Mouse (Mus musculus): Measurements from ENCODE around the gene Rufy1. TPM values are rescaled to one million over a fixed set of nuclear protein-coding genes. Genes with fewer than 3 reads are reported as not detected.
"Not testable (repeated sequence)": the region's sequence is repeated elsewhere in the genome, so short reads cannot be mapped to it uniquely, and the experiment has no call there.

Rufy1 gene
- polyA plus RNA-seq, 1 experiment from 2014 or later = 29.5 TPM

DNA sequence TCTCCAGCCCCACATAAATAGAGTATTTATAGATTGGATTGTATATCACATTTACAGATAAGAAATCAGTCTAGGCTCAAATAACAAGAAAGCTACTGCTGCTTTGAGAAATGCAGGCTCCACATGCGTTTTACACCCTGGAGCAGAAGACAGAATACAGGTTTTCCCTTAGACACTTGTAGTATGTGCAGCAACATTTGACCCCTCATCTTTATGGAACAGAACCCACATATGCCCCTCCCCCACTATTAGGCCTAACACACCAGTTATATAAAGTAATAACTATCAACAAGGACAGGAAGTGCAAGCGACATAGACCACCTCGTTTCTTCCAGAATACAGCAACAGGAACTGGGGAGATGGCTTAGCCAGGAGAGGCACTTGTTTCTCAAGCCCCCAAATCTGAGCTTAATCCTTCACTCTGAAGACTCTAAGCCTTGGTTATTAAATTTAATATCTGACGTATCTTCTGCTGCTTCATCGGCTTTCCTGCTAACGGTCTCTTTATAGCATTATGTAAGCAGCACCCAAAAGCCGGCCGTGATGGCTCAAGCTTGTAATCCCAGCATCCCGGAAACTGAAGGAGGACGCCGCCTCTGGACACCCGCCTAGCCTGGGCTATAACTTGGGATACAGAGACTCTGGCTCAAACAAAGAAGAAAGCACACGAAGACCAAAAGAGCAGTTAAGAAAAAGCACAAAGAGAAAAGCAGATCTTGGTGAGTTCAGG, 56.5 kb downstream of the Rufy1 start:
- no peak for ATAC-seq (replicated peaks)
- Histone ChIP-seq H3K4me1 (peaks cover 33% of the 10 kb centered on the region), H3K9ac (no peak overlapping the region), H3K9me3 (no peaks in the 10 kb centered on the region), H3K27me3 (replicated peaks) (no peaks in the 10 kb centered on the region), H3K36me3 (replicated peaks) (0 out of 2 replicates have a peak, but pooled peaks cover 2% of the 10 kb centered on the region), H3K4me2 (no peak overlapping the region), H3K4me3 (no peak overlapping the region), H3K27ac (no peak overlapping the region)
- WGBS = 72% methylated on average over 13 of the region's 13 CpGs

DNA sequence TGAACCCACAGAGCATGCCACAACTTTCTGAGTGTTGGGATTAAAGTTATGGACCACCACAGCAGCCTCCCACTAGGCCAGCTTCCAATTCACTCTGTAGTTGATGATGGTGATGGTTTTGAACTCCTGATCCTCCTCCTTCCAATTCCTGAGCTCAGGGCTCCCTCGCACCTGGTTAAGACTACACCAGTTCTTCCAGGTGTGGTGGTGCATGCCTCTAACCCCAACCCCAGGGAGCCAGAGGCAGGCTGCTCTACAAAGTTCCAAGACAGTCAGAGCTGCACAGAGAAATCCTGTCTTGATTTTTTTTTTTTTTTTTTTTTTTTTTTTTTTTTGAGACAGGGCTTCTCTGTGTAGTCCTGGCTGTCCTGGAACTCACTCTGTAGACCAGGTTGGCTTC, 57.3 kb downstream of the Rufy1 start:
- no peak overlapping the region for H3K4me3 ChIP-seq
- H3K4me2 ChIP-seq = no peak overlapping the region
- no peaks in the 10 kb centered on the region for H3K36me3 ChIP-seq (replicated peaks)
- 100% methylated on average over 1 of the region's 1 CpGs for WGBS
- ATAC-seq (replicated peaks) = no peak
- no peak overlapping the region for H3K27ac ChIP-seq
- peaks cover 28% of the 10 kb centered on the region for H3K4me1 ChIP-seq
- H3K9ac ChIP-seq = no peak overlapping the region
- no peaks in the 10 kb centered on the region for H3K27me3 ChIP-seq (replicated peaks)
- H3K9me3 ChIP-seq = no peaks in the 10 kb centered on the region

DNA sequence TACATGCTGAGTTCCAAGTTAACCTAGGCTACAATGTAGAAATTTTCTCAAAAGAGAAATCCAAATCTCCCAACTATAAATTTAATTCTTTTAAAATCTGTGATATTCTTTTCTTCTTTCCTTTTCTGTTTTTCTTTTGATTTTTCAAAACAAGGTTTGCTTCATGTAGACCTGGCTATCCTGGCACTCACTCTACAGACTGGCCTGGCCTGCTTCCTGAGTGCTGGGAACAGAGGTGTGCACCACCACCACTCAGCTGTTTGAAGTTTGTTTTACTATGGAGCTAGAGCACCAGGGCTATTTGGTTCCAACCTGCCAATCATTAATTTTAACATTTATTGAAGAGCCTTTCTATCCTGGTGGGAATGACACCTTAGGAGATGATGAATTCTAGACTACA, 57.8 kb downstream of the Rufy1 start:
- ATAC-seq (replicated peaks) = no peak
- no peaks in the 10 kb centered on the region for H3K36me3 ChIP-seq (replicated peaks)
- H3K4me1 ChIP-seq = peaks cover 28% of the 10 kb centered on the region
- no peaks in the 10 kb centered on the region for H3K9me3 ChIP-seq
- H3K4me2 ChIP-seq = no peak overlapping the region
- no peak overlapping the region for H3K9ac ChIP-seq
- no peak overlapping the region for H3K27ac ChIP-seq
- no peak overlapping the region for H3K4me3 ChIP-seq
- no peaks in the 10 kb centered on the region for H3K27me3 ChIP-seq (replicated peaks)

DNA sequence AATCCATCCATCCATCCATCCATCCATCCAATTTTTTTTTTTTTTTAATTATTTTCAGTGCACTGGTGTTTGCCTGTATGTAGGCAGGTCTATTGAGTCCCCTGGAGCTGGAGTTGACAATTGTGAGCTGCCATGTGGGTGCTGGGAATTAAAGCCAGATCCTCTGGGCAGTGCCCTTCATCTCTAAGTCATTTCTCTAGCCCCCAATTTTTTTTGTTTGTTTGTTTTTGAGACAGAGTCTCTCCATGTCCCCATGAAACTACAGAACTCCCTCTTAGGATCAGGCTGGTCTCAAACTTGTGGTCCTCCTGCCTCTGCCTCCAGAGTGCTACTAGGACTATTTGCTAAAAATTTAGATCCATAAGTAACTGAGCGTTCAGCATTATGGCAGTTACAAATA, 59.0 kb downstream of the Rufy1 start:
- Histone ChIP-seq H3K9ac (peak overlapping the region; percentile 69; the same call in 1 of the 2 replicates), H3K27me3 (replicated peaks) (no peaks in the 10 kb centered on the region), H3K4me2 (peak overlapping the region; percentile 63), H3K36me3 (replicated peaks) (no peaks in the 10 kb centered on the region), H3K27ac (peak overlapping the region; percentile 96), H3K4me3 (peak overlapping the region; percentile 40), H3K9me3 (no peaks in the 10 kb centered on the region), H3K4me1 (peaks cover 28% of the 10 kb centered on the region)
- no peak for ATAC-seq (replicated peaks)
- 92% methylated on average over 1 of the region's 1 CpGs for WGBS

GRCm38 (mm10) chr11:50371399-50371841, 59.5 kb downstream of the Rufy1 start:
- no peaks in the 10 kb centered on the region for H3K36me3 ChIP-seq (replicated peaks)
- H3K27ac ChIP-seq = peak overlapping the region; percentile 96
- peak; percentile 69 for ATAC-seq (replicated peaks)
- H3K4me3 ChIP-seq = peak overlapping the region; percentile 40
- H3K9me3 ChIP-seq = no peaks in the 10 kb centered on the region
- no peaks in the 10 kb centered on the region for H3K27me3 ChIP-seq (replicated peaks)
- 1% methylated on average over 18 of the region's 18 CpGs for WGBS
- peak overlapping the region; percentile 63 for H3K4me2 ChIP-seq
- peak overlapping the region; percentile 69 for H3K9ac ChIP-seq
- peaks cover 24% of the 10 kb centered on the region for H3K4me1 ChIP-seq

DNA sequence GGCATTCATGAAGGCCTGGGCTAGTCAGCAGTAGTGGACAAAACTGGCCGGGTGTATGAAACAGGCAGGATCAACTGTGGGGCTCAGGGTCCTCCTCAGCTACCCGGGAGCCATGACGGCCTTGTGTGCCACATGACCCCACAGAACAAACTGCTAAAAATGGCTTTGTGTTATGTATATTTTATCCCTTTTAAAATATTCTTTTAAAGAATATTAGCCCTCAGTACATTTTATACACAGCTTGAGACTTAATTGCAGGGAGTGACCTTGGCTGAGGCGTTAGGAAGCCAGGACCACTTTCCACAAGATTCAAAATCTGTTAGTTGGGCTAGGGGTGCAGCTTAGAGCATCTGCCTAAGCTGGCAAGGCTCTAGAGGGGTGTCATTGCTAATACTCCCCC, 60.0 kb downstream of the Rufy1 start:
- peaks cover 19% of the 10 kb centered on the region for H3K4me1 ChIP-seq
- peak; percentile 76 for ATAC-seq (replicated peaks)
- peak overlapping the region; percentile 96 for H3K27ac ChIP-seq
- peak overlapping the region; percentile 69; the same call in 1 of the 2 replicates for H3K9ac ChIP-seq
- no peaks in the 10 kb centered on the region for H3K9me3 ChIP-seq
- peak overlapping the region; percentile 63 for H3K4me2 ChIP-seq
- H3K27me3 ChIP-seq (replicated peaks) = no peaks in the 10 kb centered on the region
- WGBS = 39% methylated on average over 4 of the region's 4 CpGs
- peak overlapping the region; percentile 40; the same call in 1 of the 2 replicates for H3K4me3 ChIP-seq
- no peaks in the 10 kb centered on the region for H3K36me3 ChIP-seq (replicated peaks)

GRCm38 (mm10) chr11:50369360-50369911, 61.5 kb downstream of the Rufy1 start:
- Histone ChIP-seq H3K4me2 (no peak overlapping the region), H3K4me1 (peaks cover 18% of the 10 kb centered on the region), H3K36me3 (replicated peaks) (no peaks in the 10 kb centered on the region), H3K4me3 (no peak overlapping the region), H3K27me3 (replicated peaks) (no peaks in the 10 kb centered on the region), H3K9ac (no peak overlapping the region), H3K9me3 (no peaks in the 10 kb centered on the region), H3K27ac (no peak overlapping the region)
- no peak for ATAC-seq (replicated peaks)
- WGBS = 92% methylated on average over 5 of the region's 5 CpGs

DNA sequence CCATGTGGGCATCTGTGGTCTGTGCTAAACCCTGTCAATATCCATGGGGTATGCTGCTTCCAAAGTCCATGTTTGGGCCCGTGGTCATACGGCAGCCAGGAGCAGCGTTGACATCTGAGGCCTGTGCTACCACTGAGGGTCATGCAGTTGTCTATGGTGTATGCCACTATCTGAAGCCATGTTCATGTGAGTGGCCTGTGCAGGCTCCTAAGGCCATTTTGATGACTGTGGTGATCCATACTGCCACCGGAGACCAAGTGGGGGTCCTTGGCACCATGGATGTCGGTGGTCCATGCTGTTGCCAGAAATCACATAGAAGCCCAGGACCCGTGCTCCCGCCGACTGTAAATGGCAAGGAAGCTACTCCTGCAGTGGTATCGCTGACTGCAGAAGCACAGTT, 63.4 kb downstream of the Rufy1 start:
- Histone ChIP-seq H3K36me3 (replicated peaks) (no peaks in the 10 kb centered on the region), H3K9me3 (no peaks in the 10 kb centered on the region), H3K4me3 (no peak overlapping the region), H3K4me1 (peaks cover 18% of the 10 kb centered on the region), H3K9ac (no peak overlapping the region), H3K4me2 (no peak overlapping the region), H3K27ac (no peak overlapping the region), H3K27me3 (replicated peaks) (no peaks in the 10 kb centered on the region)
- 95% methylated on average over 9 of the region's 9 CpGs for WGBS
- ATAC-seq (replicated peaks) = no peak

- H3K4me3 ChIP-seq = no peak overlapping the region
- no peak overlapping the region for H3K27ac ChIP-seq
- H3K9ac ChIP-seq = no peak overlapping the region
- no peak for ATAC-seq (replicated peaks)
- H3K36me3 ChIP-seq (replicated peaks) = no peaks in the 10 kb centered on the region
- H3K4me1 ChIP-seq = 0 out of 2 replicates have a peak, but pooled peaks cover under 1% of the 10 kb centered on the region
- no peak overlapping the region for H3K4me2 ChIP-seq
- no peaks in the 10 kb centered on the region for H3K9me3 ChIP-seq
- H3K27me3 ChIP-seq (replicated peaks) = no peaks in the 10 kb centered on the region
Measured at GRCm38 (mm10) chr11:50365322-50365721, 65.6 kb downstream of the Rufy1 start.

GRCm38 (mm10) chr11:50364548-50364947, 66.4 kb downstream of the Rufy1 start:
- Histone ChIP-seq H3K9me3 (no peaks in the 10 kb centered on the region), H3K36me3 (replicated peaks) (no peaks in the 10 kb centered on the region), H3K9ac (no peak overlapping the region), H3K4me2 (no peak overlapping the region), H3K27ac (no peak overlapping the region), H3K4me3 (no peak overlapping the region), H3K4me1 (no peaks in the 10 kb centered on the region), H3K27me3 (replicated peaks) (no peaks in the 10 kb centered on the region)
- WGBS = 6% methylated on average over 4 of the region's 4 CpGs
- peak; percentile 78 for ATAC-seq (replicated peaks)

DNA sequence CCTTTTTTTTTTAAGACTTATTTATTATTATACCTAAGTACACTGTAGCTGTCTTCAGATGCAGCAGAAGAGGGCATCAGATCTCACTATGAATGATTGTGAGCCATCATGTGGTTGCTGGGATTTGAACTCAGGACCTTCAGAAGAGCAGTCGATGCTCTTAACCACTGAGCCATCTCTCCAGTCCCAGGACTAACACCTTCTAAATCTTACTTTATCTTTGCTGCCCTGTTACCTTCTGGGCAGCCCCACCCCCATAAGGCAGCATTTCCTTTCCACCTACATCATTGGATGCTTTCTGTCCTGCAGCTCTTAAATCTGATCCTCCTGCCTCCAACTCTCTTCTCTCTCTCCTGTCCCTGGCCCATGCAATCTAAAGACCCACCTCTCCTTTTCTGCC, 69.6 kb downstream of the Rufy1 start:
- not testable (repeated sequence) for H3K36me3 ChIP-seq (replicated peaks); H3K27me3 ChIP-seq (replicated peaks); H3K9me3 ChIP-seq; H3K4me2 ChIP-seq; H3K27ac ChIP-seq; H3K4me3 ChIP-seq; H3K9ac ChIP-seq; H3K4me1 ChIP-seq; ATAC-seq (replicated peaks)
- WGBS = 88% methylated on average over 1 of the region's 1 CpGs

- H3K9ac ChIP-seq = peak overlapping the region; percentile 61
- H3K27ac ChIP-seq = peak overlapping the region; percentile 72
- no peaks in the 10 kb centered on the region for H3K36me3 ChIP-seq (replicated peaks)
- WGBS = 2% methylated on average over 74 of the region's 74 CpGs
- peak overlapping the region; percentile 51 for H3K4me3 ChIP-seq
- no peaks in the 10 kb centered on the region for H3K27me3 ChIP-seq (replicated peaks)
- peaks cover 2% of the 10 kb centered on the region; the same call in 1 of the 2 replicates for H3K4me1 ChIP-seq
- ATAC-seq (replicated peaks) = peak; percentile 78
- H3K9me3 ChIP-seq = no peaks in the 10 kb centered on the region
- H3K4me2 ChIP-seq = peak overlapping the region; percentile 64
Measured at GRCm38 (mm10) chr11:50358950-50359861, 71.7 kb downstream of the Rufy1 start.

All from midbrain, embryonic 15.5 days (tissue).